Mouse (Mus musculus) liver, embryonic 14.5 days (tissue): ENCODE measurements at regions not wholly inside any gene's neighbourhood (a gene's known extent, or its start where the extent isn't known, plus 50 kb on each side); places are given as distances from the start of the nearest gene placed in this dataset.

Experiments used
- ATAC-seq: fragments of 200-750 bp; cut with Nextera tagmentation; 2 replicates; pipeline ENCODE4 v1.8.0; 2017; ENCODE audit warnings: moderate number of reproducible peaks, mild to moderate bottlenecking, moderate library complexity; ENCODE audit not compliant: insufficient read depth
- DNase-seq, 3 experiments: peaks; one replicate each; pipeline ENCODE4 v3.0.0-alpha.2; 2012 to 2013; ENCODE audit warnings: low read depth in 3 of 3, low spot score in 3 of 3
- H3K27ac ChIP-seq: fragments of 300-500 bp; sonication (generic); 2 replicates; pipeline ENCODE4 v1.5.1; 2014; ENCODE audit warnings: moderate library complexity, mild to moderate bottlenecking, control low read depth, inconsistent platforms
- H3K27me3 ChIP-seq: fragments of 300-500 bp; sonication (generic); 2 replicates; pipeline ENCODE4 v1.6.1; 2014; ENCODE audit warnings: mild to moderate bottlenecking, low read length, moderate library complexity; ENCODE audit not compliant: control insufficient read depth, insufficient read depth
- H3K36me3 ChIP-seq: fragments of 300-500 bp; sonication (generic); replicated peaks from 2 replicates; pipeline ENCODE4 v1.6.1; 2014; ENCODE audit warnings: low read depth; ENCODE audit not compliant: control insufficient read depth, insufficient read depth
- H3K4me1 ChIP-seq, 2 experiments: fragments of 200-500 bp in 1 of 2; fragments of 300-500 bp in 1 of 2; sonication (generic) in 1 of 2; replicated peaks; 2 replicates each; pipeline ENCODE4 v1.6.1; 2012 to 2014; ENCODE audit warnings: antibody characterized with exemption in 1 of 2, inconsistent platforms in 1 of 2, low read length in 1 of 2; ENCODE audit not compliant: control insufficient read depth in 2 of 2, insufficient read depth in 2 of 2
- H3K4me2 ChIP-seq: fragments of 300-500 bp; sonication (generic); 2 replicates; pipeline ENCODE4 v1.6.1; 2014; ENCODE audit warnings: low read depth, mild to moderate bottlenecking, control low read depth, moderate library complexity
- H3K4me3 ChIP-seq, 2 experiments: fragments of 200-500 bp in 1 of 2; fragments of 300-500 bp in 1 of 2; sonication (generic) in 1 of 2; 2 replicates each; pipeline ENCODE4 v1.5.1; 2012 to 2014; ENCODE audit warnings: low read depth in 2 of 2, low read length in 2 of 2, mild to moderate bottlenecking in 2 of 2, control low read depth in 1 of 2, inconsistent platforms in 1 of 2, moderate library complexity in 1 of 2; ENCODE audit not compliant: insufficient read depth in 1 of 2
- H3K9ac ChIP-seq: fragments of 300-500 bp; sonication (generic); replicated peaks from 2 replicates; pipeline ENCODE4 v1.6.1; 2014; ENCODE audit warnings: mild to moderate bottlenecking, control low read depth, moderate library complexity
- H3K9me3 ChIP-seq: fragments of 300-500 bp; sonication (generic); 2 replicates; pipeline ENCODE4 v1.6.1; 2016; ENCODE audit warnings: low read length, mixed read lengths; ENCODE audit not compliant: control insufficient read depth
- CTCF ChIP-seq: IDR thresholded peaks from 2 replicates; pipeline ENCODE4 v1.5.1; 2016; ENCODE audit warnings: antibody characterized with exemption, low read depth, control low read depth
- EP300 ChIP-seq: IDR thresholded peaks from 2 replicates; pipeline ENCODE4 v1.6.1; 2016; ENCODE audit warnings: antibody characterized with exemption, low read depth
- WGBS: fragments of 180-500 bp; shearing (Covaris S2); extraction: QIAGEN DNeasy Blood & Tissue Kit; methylation state at CpG from one replicate; pipeline ENCODE4 v1.1.7; 2014; ENCODE audit not compliant: insufficient replicate concordance; 5-methylcytosine and 5-hydroxymethylcytosine counted together

DNA sequence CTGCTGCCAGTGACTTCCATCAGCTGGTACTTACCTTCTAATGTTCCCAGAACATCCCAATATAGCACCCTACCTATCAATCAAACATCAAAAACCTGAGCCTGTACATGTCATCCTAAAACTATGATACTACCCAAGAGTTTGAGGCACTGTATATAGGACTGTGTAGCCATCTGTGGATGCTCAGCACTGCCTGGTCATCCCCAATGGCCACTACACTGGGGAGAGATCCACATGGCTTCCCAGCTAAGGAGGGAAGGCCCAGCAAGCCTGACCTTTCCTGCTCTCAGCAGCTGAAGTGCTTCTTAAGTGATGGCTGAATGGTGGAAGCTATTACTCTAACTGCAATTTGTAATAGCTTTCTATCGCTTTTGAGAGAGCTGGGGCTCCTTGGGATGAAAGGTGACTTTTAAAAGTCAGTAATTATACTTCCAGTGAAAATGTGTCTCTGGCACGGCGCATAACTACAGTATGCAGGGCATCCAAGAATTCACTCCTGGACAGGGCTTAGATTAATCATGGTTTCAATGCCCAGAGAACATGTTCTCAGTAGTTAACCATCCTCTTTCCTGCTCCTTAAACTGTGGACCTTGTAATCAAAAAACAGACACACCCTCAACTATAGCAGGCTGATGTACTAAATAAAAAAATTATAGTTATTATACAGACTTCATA lies 181.5 kb downstream of the Arrdc4 start:
- Histone ChIP-seq H3K4me3 (no peak overlapping the region), H3K27ac (no peak overlapping the region), H3K9me3 (no peaks in the 10 kb centered on the region), H3K9ac (no peak overlapping the region), H3K27me3 (no peaks in the 10 kb centered on the region), H3K36me3 (no peaks in the 10 kb centered on the region), H3K4me1 (no peaks in the 10 kb centered on the region), H3K4me2 (no peak overlapping the region)
- ATAC-seq = no peak
- no peak for DNase-seq
- TF ChIP-seq EP300 (no peak), CTCF (no peak)
- WGBS = 70% methylated on average over 3 of the region's 3 CpGs

DNA sequence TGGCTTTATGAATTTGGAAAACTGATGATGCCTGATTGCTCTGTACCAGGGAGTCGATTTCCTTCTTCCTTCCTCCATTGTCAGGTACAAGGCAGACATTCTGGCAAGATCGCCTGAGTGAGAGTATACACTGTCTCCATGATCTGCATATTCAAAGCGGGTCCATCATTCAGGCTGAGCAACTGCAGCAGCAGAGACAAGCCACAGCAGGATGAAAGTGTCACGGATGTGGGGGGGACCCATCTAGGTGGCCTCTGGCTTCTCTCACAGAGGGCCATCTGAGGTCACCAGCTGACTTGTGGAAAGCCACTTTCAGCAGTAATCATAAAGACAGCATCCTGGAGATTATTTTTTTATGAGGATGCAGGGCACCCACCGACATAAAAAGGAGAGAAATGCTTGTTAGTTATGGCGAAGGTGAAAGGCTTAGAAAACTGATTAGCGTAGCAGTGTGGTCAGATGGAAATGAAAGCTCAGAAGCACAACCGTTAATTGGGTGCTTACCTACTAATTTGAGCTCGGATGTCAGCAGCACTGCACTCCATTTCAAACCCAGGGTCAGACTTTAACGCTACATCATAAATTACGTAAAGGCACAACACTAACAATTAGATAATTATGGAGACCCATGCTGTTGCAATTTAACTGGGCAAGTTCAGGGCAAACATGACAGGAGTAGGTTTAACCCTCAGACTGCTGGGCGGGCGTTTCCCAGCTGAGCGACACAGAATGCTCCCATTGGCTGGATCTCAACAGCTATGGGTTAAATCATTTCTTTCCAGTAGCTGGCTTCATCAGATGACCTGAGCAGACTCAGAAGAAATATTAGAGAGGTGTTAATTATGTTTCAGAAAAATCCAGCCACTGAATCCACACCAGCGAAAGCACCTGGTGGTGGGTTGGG lies 189.3 kb downstream of the Arrdc4 start:
- ATAC-seq (no peak), DNase-seq (no peak)
- Histone ChIP-seq H3K4me3 (no peak overlapping the region), H3K36me3 (no peaks in the 10 kb centered on the region), H3K4me1 (no peaks in the 10 kb centered on the region), H3K27ac (no peak overlapping the region), H3K9me3 (no peaks in the 10 kb centered on the region), H3K9ac (no peak overlapping the region), H3K27me3 (no peaks in the 10 kb centered on the region), H3K4me2 (no peak overlapping the region)
- TF ChIP-seq CTCF (no peak), EP300 (no peak)
- 53% methylated on average over 15 of the region's 15 CpGs for WGBS

DNA sequence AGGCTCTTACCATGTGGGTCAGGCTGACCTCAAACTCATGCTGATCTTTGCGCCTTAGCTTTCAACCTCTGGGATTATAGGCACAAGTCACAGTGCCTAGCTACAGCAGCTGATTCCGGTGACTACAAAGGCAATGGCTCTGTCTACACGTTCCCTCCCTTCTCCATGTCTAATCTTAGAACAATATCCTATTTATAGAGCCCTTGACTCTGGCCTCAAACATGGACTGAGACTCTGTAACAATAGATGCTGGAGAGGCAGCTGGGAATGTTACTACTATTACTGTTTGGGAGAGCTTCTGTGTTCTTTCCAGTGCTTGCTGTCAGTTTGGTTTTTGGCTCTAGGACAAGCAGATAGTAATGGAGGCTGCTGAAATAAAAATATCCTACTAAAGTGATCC lies 198.7 kb downstream of the Arrdc4 start:
- TF ChIP-seq EP300 (no peak), CTCF (no peak)
- Histone ChIP-seq H3K4me2 (no peak overlapping the region), H3K9me3 (no peaks in the 10 kb centered on the region), H3K36me3 (no peaks in the 10 kb centered on the region), H3K4me1 (no peaks in the 10 kb centered on the region), H3K27me3 (no peaks in the 10 kb centered on the region), H3K4me3 (no peak overlapping the region), H3K27ac (no peak overlapping the region), H3K9ac (no peak overlapping the region)
- DNase-seq (no peak), ATAC-seq (no peak)
- 48% methylated on average over 3 of the region's 3 CpGs for WGBS

DNA sequence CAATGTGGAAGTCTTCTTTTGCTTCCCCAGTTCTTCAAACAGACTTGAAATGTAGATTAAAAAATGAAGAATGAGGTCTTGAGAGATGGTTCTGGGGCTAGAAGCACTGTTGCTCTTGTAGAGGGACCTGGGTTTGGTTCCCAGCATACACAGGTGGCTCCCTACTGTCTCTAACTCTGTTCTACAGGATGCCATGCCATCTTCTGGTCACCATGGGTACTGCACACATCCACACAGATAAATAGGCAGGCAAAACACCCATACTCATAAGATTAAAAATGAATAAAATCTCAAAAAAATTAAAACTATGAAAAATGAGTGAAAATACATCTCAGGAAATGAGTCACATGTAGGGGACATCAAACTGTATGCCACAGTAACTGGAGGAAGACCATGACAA lies 200.9 kb downstream of the Arrdc4 start:
- TF ChIP-seq EP300 (no peak), CTCF (peak; percentile 34; the same call in 1 of the 2 replicates)
- H3K4me2 ChIP-seq = no peak overlapping the region
- H3K27ac ChIP-seq = no peak overlapping the region
- H3K36me3 ChIP-seq = no peaks in the 10 kb centered on the region
- ATAC-seq (no peak), DNase-seq (no peak)
- no peaks in the 10 kb centered on the region for H3K9me3 ChIP-seq
- H3K4me1 ChIP-seq = no peaks in the 10 kb centered on the region
- H3K27me3 ChIP-seq = no peaks in the 10 kb centered on the region
- H3K4me3 ChIP-seq = no peak overlapping the region
- no peak overlapping the region for H3K9ac ChIP-seq

DNA sequence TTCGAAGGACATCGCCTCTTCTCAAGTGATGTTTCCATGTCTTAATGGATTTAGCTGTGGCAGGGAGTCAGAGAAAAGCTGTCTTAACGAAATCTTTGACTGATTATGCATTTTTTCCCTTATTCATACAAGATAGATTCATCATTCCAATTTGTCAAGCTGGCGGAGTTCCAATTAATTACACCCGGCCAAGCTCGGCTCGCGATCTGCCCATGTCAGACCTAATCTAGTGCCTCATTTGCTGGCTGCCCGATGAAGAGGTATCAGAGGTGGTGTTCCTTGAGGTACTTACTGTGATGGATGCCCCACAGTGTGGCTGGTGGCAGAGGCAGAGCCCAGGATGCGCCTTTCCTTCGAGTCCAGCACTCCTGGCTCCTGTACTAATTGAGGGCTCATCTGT lies 204.9 kb downstream of the Arrdc4 start:
- WGBS = 66% methylated on average over 11 of the region's 11 CpGs
- no peaks in the 10 kb centered on the region for H3K27me3 ChIP-seq
- no peak for DNase-seq

More for the DNA sequence above, 204.9 kb downstream of the Arrdc4 start:
- Histone ChIP-seq H3K9me3 (no peaks in the 10 kb centered on the region), H3K4me3 (no peak overlapping the region), H3K4me1 (no peaks in the 10 kb centered on the region), H3K36me3 (no peaks in the 10 kb centered on the region), H3K4me2 (no peak overlapping the region), H3K9ac (no peak overlapping the region), H3K27ac (no peak overlapping the region)
- TF ChIP-seq CTCF = no peak
- TF ChIP-seq EP300 = no peak
- no peak for ATAC-seq
